Mouse (Mus musculus): ENCODE results near the gene Khsrp. TPM values are rescaled to one million over a fixed set of nuclear protein-coding genes. Genes with fewer than 3 reads are reported as not detected.

Khsrp gene
- total RNA-seq, 2 experiments from 2014 or later = 115 to 120 TPM

GRCm38 (mm10) chr17:57012245-57012795, 19.0 kb downstream of the Khsrp start:
- Histone ChIP-seq H3K27ac (peak overlapping the region; percentile 97), H3K4me3 (peak overlapping the region; percentile 73)
- no peak for TF ChIP-seq CTCF (conservative IDR thresholded peaks at IDR 0.05)
- DNase-seq (ENCODE audit: low spot score in 2 of 2) = no peak

- peak within 1 kb of the TSS; percentile 73 for H3K4me3 ChIP-seq
- peak; percentile 93 to 94 for DNase-seq (ENCODE audit: low spot score in 2 of 2)
- TF ChIP-seq CTCF (conservative IDR thresholded peaks at IDR 0.05) = peak; percentile 18; the same call in 1 of the 2 replicates
- peak within 1 kb of the TSS; percentile 97 for H3K27ac ChIP-seq
Observed at GRCm38 (mm10) chr17:57011236-57012141, 19.8 kb downstream of the Khsrp start, which contains the start of the genes Gtf2f1 and Gm17949. Gene Gtf2f1, minus strand, starts transcription at chr17:57011288. Gene Gm17949, plus strand, starts transcription at chr17:57011469.

GRCm38 (mm10) chr17:57010911-57011235, 20.4 kb downstream of the Khsrp start:
- H3K27ac ChIP-seq = peak overlapping the region; percentile 97
- TF ChIP-seq CTCF (conservative IDR thresholded peaks at IDR 0.05) = no peak
- no peak for DNase-seq (ENCODE audit: low spot score in 2 of 2)
- peak overlapping the region; percentile 73 for H3K4me3 ChIP-seq

- H3K4me3 ChIP-seq = no peak overlapping the region
- no peak for DNase-seq (ENCODE audit: low spot score in 2 of 2)
- H3K27ac ChIP-seq = no peak overlapping the region
- peak; percentile 47 for TF ChIP-seq CTCF (conservative IDR thresholded peaks at IDR 0.05)
Observed at GRCm38 (mm10) chr17:57007137-57007905, 24.0 kb downstream of the Khsrp start.

GRCm38 (mm10) chr17:57003994-57004393, 27.3 kb downstream of the Khsrp start:
- TF ChIP-seq CTCF (conservative IDR thresholded peaks at IDR 0.05) = no peak
- no peak overlapping the region for H3K27ac ChIP-seq
- DNase-seq (ENCODE audit: low spot score in 2 of 2) = no peak

GRCm38 (mm10) chr17:57001228-57001627, 30.1 kb downstream of the Khsrp start:
- no peak for TF ChIP-seq CTCF (conservative IDR thresholded peaks at IDR 0.05)
- no peak overlapping the region for H3K27ac ChIP-seq
- DNase-seq (ENCODE audit: low spot score in 2 of 2) = no peak
- H3K4me3 ChIP-seq = no peak overlapping the region

More at GRCm38 (mm10) chr17:57003994-57004393, 27.3 kb downstream of the Khsrp start:
- H3K4me3 ChIP-seq = no peak overlapping the region

GRCm38 (mm10) chr17:56999968-57000609, 31.2 kb downstream of the Khsrp start, which contains the start of gene Pspn:
Gene Pspn, minus strand, starts transcription at chr17:57000018.
- TF ChIP-seq CTCF (conservative IDR thresholded peaks at IDR 0.05) = no peak
- no peak within 1 kb of the TSS for H3K27ac ChIP-seq

GRCm38 (mm10) chr17:56999414-56999813, 31.9 kb downstream of the Khsrp start:
- no peak for TF ChIP-seq CTCF (conservative IDR thresholded peaks at IDR 0.05)
- DNase-seq (ENCODE audit: low spot score in 2 of 2) = no peak
- Histone ChIP-seq H3K27ac (no peak overlapping the region), H3K4me3 (no peak overlapping the region)

More at GRCm38 (mm10) chr17:56999968-57000609, 31.2 kb downstream of the Khsrp start, which contains the start of gene Pspn:
- DNase-seq (ENCODE audit: low spot score in 2 of 2) = no peak
- H3K4me3 ChIP-seq = no peak within 1 kb of the TSS

- peak; percentile 90 to 93 for DNase-seq (ENCODE audit: low spot score in 2 of 2)
- Histone ChIP-seq H3K4me3 (peak within 1 kb of the TSS; percentile 93), H3K27ac (peak within 1 kb of the TSS; percentile 83)
- TF ChIP-seq CTCF (conservative IDR thresholded peaks at IDR 0.05) = peak; percentile 82
Observed at GRCm38 (mm10) chr17:56997029-56997667, 34.2 kb downstream of the Khsrp start, which contains the start of gene Alkbh7. Gene Alkbh7, plus strand, starts transcription at chr17:56997339.

- H3K4me3 ChIP-seq = peak overlapping the region; percentile 93; the same call in 1 of the 2 replicates
- TF ChIP-seq CTCF (conservative IDR thresholded peaks at IDR 0.05) = no peak
- H3K27ac ChIP-seq = peak overlapping the region; percentile 83
- DNase-seq (ENCODE audit: low spot score in 2 of 2) = no peak
Observed at GRCm38 (mm10) chr17:56996506-56996905, 34.8 kb downstream of the Khsrp start.

- no peak for DNase-seq (ENCODE audit: low spot score in 2 of 2)
- H3K4me3 ChIP-seq = no peak overlapping the region
- no peak overlapping the region for H3K27ac ChIP-seq
- no peak for TF ChIP-seq CTCF (conservative IDR thresholded peaks at IDR 0.05)
Observed at GRCm38 (mm10) chr17:56995046-56995445, 36.3 kb downstream of the Khsrp start.

GRCm38 (mm10) chr17:56990966-56991365, 40.4 kb downstream of the Khsrp start:
- TF ChIP-seq CTCF (conservative IDR thresholded peaks at IDR 0.05) = no peak
- peak overlapping the region; percentile 93 for H3K27ac ChIP-seq
- peak overlapping the region; percentile 60 for H3K4me3 ChIP-seq
- peak in 1 of 2 experiments; percentile 7 for DNase-seq (ENCODE audit: low spot score in 2 of 2)
